Mouse (Mus musculus) kidney, embryonic 14.5 days (tissue): ENCODE results near the gene Bpi. TPM values are rescaled to one million over a fixed set of nuclear protein-coding genes. Genes with fewer than 3 reads are reported as not detected.

Experiments used
- ATAC-seq: fragments of 200-750 bp; cut with Nextera tagmentation; 2 replicates; pipeline ENCODE4 v1.8.0; 2017; ENCODE audit warnings: moderate number of reproducible peaks, mild to moderate bottlenecking, moderate TSS enrichment, moderate library complexity; ENCODE audit not compliant: low FRiP score, low TSS enrichment
- H3K27ac ChIP-seq: fragments of 300-500 bp; sonication (generic); 2 replicates; pipeline ENCODE4 v1.5.1; 2014; ENCODE audit warnings: low read depth, mild to moderate bottlenecking, low read length, moderate library complexity, mixed read lengths
- H3K27me3 ChIP-seq: fragments of 300-500 bp; sonication (generic); 2 replicates; pipeline ENCODE4 v1.6.1; 2014; ENCODE audit warnings: mild to moderate bottlenecking, low read length; ENCODE audit not compliant: control insufficient read depth, insufficient read depth
- H3K36me3 ChIP-seq: fragments of 300-500 bp; sonication (generic); 2 replicates; pipeline ENCODE4 v1.6.1; 2014; ENCODE audit warnings: low read length, mixed read lengths; ENCODE audit not compliant: control insufficient read depth, insufficient read depth
- H3K4me1 ChIP-seq: fragments of 300-500 bp; sonication (generic); 2 replicates; pipeline ENCODE4 v1.6.1; 2014; ENCODE audit warnings: low read length, mixed read lengths; ENCODE audit not compliant: control insufficient read depth, insufficient read depth
- H3K4me2 ChIP-seq: fragments of 300-500 bp; sonication (generic); replicated peaks from 2 replicates; pipeline ENCODE4 v1.6.1; 2014; ENCODE audit warnings: low read depth, mild to moderate bottlenecking, low read length
- H3K4me3 ChIP-seq: fragments of 300-500 bp; sonication (generic); 2 replicates; pipeline ENCODE4 v1.5.1; 2014; ENCODE audit warnings: mild to moderate bottlenecking, low read length
- H3K9ac ChIP-seq: fragments of 300-500 bp; sonication (generic); 2 replicates; pipeline ENCODE4 v1.6.1; 2014; ENCODE audit warnings: low read depth, mild to moderate bottlenecking, low read length, moderate library complexity
- H3K9me3 ChIP-seq: fragments of 300-500 bp; sonication (generic); 2 replicates; pipeline ENCODE4 v1.6.1; 2016; ENCODE audit warnings: low read length; ENCODE audit not compliant: control insufficient read depth
- WGBS: fragments of 180-500 bp; shearing (Covaris S2); extraction: QIAGEN DNeasy Blood & Tissue Kit; methylation state at CpG from one replicate; pipeline ENCODE4 v1.1.7; 2014; 5-methylcytosine and 5-hydroxymethylcytosine counted together
- polyA plus RNA-seq: library from polyadenylated mRNA; unstranded; fragments of >200 nt; fragmentation: Nextera tagmentation; extraction: Ambion mirVana; gene quantifications from 2 replicates; pipeline ENCODE4 v1.2.1, GENCODE M21; 2014

Gene Bpi
- polyA plus RNA-seq, 1 experiment from 2014 or later = 0.19 TPM

DNA sequence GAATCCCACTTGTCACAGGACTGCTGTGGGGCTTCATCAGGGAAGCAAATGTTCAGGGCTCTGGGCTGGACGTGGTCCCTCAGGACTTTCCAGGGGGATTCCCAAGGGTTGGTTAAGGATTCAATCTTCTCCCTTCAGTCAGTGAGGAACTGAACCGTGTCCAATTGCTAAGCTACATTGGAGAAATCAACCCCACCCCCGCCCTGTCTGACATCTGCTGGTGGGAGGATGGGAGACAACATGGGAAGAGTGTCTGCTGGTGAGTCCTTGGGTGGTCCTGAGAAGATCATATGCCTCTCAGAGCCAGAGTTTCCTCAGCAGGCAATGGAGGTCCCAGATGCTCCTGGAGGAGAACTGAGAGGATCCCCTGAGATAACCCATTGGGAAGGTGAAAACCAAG lies 25.5 kb upstream of the Bpi start:
- ATAC-seq = no peak
- Histone ChIP-seq H3K4me2 (no peak overlapping the region), H3K36me3 (no peaks in the 10 kb centered on the region), H3K9ac (no peak overlapping the region), H3K9me3 (no peaks in the 10 kb centered on the region), H3K4me1 (0 out of 2 replicates have a peak, but pooled peaks cover 14% of the 10 kb centered on the region), H3K27me3 (no peaks in the 10 kb centered on the region), H3K27ac (no peak overlapping the region), H3K4me3 (no peak overlapping the region)
- 49% methylated on average over 3 of the region's 3 CpGs for WGBS

DNA sequence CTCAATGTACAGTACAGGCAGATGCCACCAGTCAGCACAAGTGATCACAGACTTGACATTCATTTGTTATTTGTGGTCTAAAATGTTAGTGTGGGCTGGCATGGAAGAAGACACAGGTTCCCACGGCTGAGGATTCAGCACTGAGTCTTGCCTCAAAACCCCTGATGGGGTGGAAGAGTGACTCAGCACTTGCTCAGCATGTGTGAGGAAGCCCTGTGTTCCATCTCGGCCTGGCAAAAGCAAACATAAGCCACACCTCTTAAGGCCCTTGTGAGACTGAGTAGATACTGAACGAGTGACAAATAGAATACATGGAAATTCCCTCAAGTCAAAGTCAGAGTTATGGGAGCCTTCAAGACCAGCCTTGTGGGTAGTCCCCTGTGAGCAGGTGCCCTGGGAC lies 24.8 kb upstream of the Bpi start:
- H3K4me1 ChIP-seq = 0 out of 2 replicates have a peak, but pooled peaks cover 14% of the 10 kb centered on the region
- no peaks in the 10 kb centered on the region for H3K9me3 ChIP-seq
- no peak for ATAC-seq
- H3K36me3 ChIP-seq = no peaks in the 10 kb centered on the region
- no peak overlapping the region for H3K4me2 ChIP-seq
- H3K9ac ChIP-seq = no peak overlapping the region
- H3K27me3 ChIP-seq = no peaks in the 10 kb centered on the region
- no peak overlapping the region for H3K27ac ChIP-seq
- 79% methylated on average over 3 of the region's 3 CpGs for WGBS
- H3K4me3 ChIP-seq = no peak overlapping the region

DNA sequence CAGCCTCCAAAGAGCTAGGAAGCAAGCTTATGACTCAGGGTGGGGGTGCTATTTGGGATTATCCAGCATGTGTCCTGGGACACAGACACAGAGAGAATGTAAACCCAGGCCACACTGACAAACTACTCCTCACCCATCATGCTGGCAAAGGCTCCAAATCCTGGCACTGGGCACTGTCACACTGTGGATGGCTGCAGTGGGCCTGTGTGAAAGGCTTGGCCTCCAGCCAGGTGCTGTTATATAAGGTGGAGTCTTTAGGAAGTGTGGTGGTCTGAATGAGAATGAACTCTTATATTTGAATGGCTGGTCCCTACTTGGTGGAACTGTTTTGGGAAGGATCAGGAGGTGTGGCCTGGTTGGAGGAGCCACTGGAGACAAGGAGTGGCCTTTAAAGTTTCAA lies 21.2 kb upstream of the Bpi start:
- Histone ChIP-seq H3K27me3 (no peaks in the 10 kb centered on the region), H3K36me3 (no peaks in the 10 kb centered on the region), H3K27ac (no peak overlapping the region), H3K4me2 (no peak overlapping the region), H3K4me1 (no peaks in the 10 kb centered on the region), H3K9ac (no peak overlapping the region), H3K9me3 (no peaks in the 10 kb centered on the region), H3K4me3 (no peak overlapping the region)
- ATAC-seq = no peak

- no peaks in the 10 kb centered on the region for H3K9me3 ChIP-seq
- ATAC-seq = no peak
- H3K4me3 ChIP-seq = no peak overlapping the region
These were observed 19.8 kb upstream of the Bpi start for GRCm38 (mm10) chr2:158238101-158238500.

GRCm38 (mm10) chr2:158241126-158241738 lies 16.7 kb upstream of the Bpi start:
- Histone ChIP-seq H3K27me3 (no peaks in the 10 kb centered on the region), H3K27ac (no peak overlapping the region), H3K9ac (no peak overlapping the region), H3K4me1 (0 out of 2 replicates have a peak, but pooled peaks cover 6% of the 10 kb centered on the region), H3K4me2 (no peak overlapping the region), H3K9me3 (no peaks in the 10 kb centered on the region), H3K36me3 (no peaks in the 10 kb centered on the region), H3K4me3 (no peak overlapping the region)
- 70% methylated on average over 5 of the region's 5 CpGs for WGBS
- no peak for ATAC-seq

More at GRCm38 (mm10) chr2:158238101-158238500, 19.8 kb upstream of the Bpi start:
- no peak overlapping the region for H3K4me2 ChIP-seq
- H3K27me3 ChIP-seq = no peaks in the 10 kb centered on the region
- H3K9ac ChIP-seq = no peak overlapping the region
- H3K4me1 ChIP-seq = no peaks in the 10 kb centered on the region
- no peak overlapping the region for H3K27ac ChIP-seq
- H3K36me3 ChIP-seq = no peaks in the 10 kb centered on the region
- WGBS = 87% methylated on average over 5 of the region's 5 CpGs

DNA sequence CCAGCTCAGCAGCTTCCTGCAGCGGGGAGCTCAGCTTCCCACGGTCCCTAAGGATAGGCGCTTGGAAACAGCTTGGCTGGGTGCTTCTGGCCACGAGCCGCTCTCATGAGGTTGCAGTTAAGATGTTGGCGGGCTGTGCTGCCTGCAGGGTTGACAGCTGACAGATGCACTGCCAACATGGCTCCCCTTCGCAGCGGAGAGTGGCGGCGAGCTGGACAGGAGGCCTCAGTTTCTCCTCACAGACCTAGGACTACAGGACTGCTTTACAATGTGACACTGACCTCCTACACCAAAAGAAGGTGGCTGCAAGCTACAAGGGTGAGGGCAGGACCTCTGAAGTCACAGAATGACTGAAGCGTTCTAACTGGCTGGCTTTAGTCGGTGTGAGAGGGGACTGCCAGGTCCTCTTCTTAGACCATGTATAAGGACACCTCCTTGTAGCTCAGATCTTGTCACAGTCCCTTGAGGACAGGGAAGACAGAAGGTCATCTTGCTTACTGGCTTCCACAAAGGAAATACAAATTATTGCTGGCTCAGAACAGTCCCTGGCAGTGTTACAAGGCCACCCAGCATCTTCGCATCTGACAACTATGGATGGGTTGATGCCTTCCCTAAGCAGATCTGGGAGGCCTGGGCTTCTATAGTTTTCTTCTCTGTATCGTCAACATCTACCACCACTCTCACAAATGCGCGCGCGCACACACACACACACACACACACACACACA lies 15.6 kb upstream of the Bpi start:
- Histone ChIP-seq H3K36me3 (no peaks in the 10 kb centered on the region), H3K9ac (no peak overlapping the region), H3K4me2 (no peak overlapping the region), H3K27ac (0 out of 2 replicates have a peak overlapping the region, but pooled peaks have one; percentile 12), H3K27me3 (no peaks in the 10 kb centered on the region), H3K9me3 (no peaks in the 10 kb centered on the region), H3K4me1 (0 out of 2 replicates have a peak, but pooled peaks cover 6% of the 10 kb centered on the region), H3K4me3 (no peak overlapping the region)
- no peak for ATAC-seq
- WGBS = 89% methylated on average over 18 of the region's 18 CpGs

DNA sequence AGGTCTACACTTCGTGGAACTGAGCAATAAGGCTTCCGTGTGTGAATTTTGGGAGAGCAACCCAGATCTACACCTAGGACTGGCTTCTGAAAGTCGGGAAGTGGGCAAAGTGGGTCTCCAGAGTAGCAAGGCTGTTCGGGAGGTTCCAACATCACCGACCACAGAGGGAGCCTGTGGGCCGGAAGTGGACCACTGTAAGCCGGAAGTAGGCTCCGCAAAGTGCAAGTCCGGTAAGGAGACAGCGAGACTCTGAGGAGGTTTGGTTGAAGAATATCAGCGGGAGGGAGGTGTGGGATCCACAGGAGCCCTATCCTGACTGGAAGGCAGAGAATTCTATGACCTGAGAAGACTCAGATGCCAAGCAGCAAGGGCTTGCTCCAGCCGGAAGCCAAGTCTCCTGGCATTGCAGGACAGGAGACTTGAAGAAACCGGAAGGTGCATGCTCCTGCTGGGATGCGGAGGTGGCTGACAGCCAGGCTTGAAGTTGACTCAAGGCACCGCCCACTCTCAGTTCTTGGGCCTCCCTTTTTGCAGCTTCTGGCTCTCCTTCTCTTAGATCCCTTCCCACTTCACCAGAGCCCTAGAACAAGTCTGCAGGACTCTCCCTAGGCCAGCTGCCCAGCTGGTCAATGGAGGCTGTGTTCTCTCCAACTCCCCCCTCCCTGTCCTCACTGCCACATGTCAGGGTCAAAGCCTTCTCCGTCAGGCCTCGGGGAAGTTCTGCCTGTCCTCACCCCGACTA lies 14.6 kb upstream of the Bpi start:
- Histone ChIP-seq H3K36me3 (no peaks in the 10 kb centered on the region), H3K9ac (no peak overlapping the region), H3K4me3 (no peak overlapping the region), H3K4me1 (0 out of 2 replicates have a peak, but pooled peaks cover 6% of the 10 kb centered on the region), H3K4me2 (no peak overlapping the region), H3K9me3 (no peaks in the 10 kb centered on the region), H3K27me3 (no peaks in the 10 kb centered on the region), H3K27ac (no peak overlapping the region)
- ATAC-seq = no peak
- WGBS = 74% methylated on average over 18 of the region's 18 CpGs

GRCm38 (mm10) chr2:158245072-158245817 lies 12.6 kb upstream of the Bpi start:
- no peaks in the 10 kb centered on the region for H3K36me3 ChIP-seq
- H3K4me2 ChIP-seq = no peak overlapping the region
- H3K27ac ChIP-seq = no peak overlapping the region
- no peak for ATAC-seq
- 0 out of 2 replicates have a peak, but pooled peaks cover 6% of the 10 kb centered on the region for H3K4me1 ChIP-seq
- H3K27me3 ChIP-seq = no peaks in the 10 kb centered on the region
- H3K9me3 ChIP-seq = no peaks in the 10 kb centered on the region
- no peak overlapping the region for H3K9ac ChIP-seq
- H3K4me3 ChIP-seq = no peak overlapping the region
- WGBS = 82% methylated on average over 4 of the region's 4 CpGs
